Mouse (Mus musculus): ENCODE data around the gene Syt3. TPM values are rescaled to one million over a fixed set of nuclear protein-coding genes. Genes with fewer than 3 reads are reported as not detected.

Gene Syt3
- polyA plus RNA-seq (2017; shearing (Covaris generic)): not detected

- peak; percentile 90 for ATAC-seq
These were observed at the start of gene Syt3 for GRCm38 (mm10) chr7:44383980-44384715. Syt3 (plus strand) TSS chr7:44384102.

- no peak for ATAC-seq
These were observed 49.8 kb upstream of the Syt3 start for GRCm38 (mm10) chr7:44334139-44334538.

DNA sequence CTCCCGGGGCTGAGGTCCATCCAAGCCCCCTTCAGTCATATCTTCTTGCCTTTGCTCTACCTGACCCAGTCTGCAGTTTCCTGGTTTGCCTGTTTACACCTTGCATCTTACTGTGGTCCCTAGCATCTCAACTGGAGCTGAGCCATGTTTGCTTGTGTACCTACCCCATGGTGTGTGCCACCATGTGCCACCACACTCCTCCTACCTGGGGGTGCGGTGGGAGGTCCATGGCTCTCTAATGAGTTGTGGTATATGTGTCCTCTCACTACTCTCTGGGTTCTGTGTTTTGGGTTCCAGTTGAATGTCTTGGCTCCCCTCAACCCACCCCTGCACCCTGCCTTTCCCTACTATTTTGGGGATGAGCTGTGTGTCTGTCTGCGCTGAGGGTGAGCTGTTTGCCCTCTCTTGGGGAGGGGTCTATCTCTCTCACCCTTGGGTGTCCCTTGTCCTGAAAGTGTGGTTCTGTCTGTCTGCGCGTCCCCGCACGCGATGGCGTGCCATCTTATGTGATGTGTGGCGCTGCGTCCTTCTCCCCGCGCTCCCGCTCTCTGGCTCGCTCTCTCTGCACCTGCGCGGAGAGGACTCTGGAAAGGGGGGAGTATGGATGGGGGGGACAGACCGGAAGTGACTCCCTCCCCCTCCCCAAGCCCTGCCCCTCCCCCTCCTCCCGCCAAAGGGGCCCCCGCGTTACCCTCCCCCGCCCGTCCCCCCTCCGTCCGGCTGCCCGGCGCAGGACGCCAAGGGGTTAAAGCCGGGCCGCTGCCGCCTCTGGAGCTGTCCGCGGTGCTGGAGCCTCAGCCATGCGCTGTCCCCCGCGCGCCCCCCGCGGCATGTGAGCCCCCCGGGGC, 48.6 kb upstream of the Syt3 start:
- no peak for ATAC-seq

- no peak for ATAC-seq
These were observed 47.6 kb upstream of the Syt3 start for GRCm38 (mm10) chr7:44336046-44337021.

DNA sequence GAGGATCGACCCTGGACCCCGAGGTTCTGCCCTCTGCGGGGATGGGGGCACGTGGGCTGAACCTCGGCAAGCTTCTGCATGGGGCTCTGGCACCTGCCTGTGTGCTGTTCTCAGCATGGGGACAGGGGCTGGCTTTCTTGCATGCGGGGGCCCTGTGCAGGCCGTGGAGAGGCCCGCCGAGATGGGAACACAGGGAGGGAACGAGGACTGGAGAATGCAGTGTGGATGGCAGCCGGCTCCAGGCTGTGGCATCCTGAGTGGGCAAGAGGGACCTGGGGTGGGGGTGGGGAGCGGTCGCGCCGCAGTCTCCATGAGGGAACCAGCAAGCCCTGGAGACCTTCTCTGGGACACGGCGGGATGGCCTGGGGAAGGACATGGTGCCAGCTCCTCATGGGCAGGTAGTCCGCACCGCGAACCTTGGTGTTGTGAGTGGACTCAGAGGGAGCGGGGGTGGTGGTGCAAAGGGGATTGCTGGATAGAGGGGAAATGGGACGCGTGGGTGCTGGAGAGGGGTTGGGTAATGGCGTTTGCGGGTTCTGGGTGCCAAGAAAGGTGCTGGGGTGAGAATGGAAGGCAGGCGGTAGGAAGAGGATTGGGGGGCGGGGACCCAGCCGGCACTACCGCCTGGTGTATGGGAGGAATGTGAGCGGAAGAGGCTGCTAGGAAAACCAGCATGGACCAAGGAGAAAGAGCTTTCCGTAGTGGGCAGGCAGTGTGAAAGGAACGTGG, 46.6 kb upstream of the Syt3 start:
- no peak for ATAC-seq

- no peak for ATAC-seq
These were observed 43.7 kb upstream of the Syt3 start for GRCm38 (mm10) chr7:44340226-44340625.

DNA sequence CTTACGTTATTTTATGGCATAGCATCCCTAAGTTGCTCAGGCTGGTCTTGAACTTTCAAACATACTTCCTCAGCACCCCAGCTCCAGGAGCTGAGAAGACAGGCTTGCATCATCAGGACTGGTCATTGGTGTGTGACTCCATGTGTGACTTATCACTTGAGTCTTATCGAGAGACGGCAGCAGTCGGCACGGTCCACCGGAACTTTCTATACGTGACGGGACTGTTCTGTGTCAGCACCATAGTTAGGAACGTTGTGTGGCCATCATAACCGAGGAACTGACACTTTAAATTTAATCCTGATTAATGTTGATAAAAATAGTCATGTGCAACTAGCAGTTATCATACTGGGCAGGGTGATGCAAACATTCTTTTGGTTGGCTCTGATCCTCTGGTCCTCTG, 42.8 kb upstream of the Syt3 start:
- no peak for ATAC-seq

GRCm38 (mm10) chr7:44341714-44342113, 42.2 kb upstream of the Syt3 start:
- no peak for ATAC-seq

- no peak for ATAC-seq
These were observed 40.4 kb upstream of the Syt3 start for GRCm38 (mm10) chr7:44343459-44344015.

GRCm38 (mm10) chr7:44344622-44345021, 39.3 kb upstream of the Syt3 start:
- peak; percentile 84 for ATAC-seq

- ATAC-seq: no peak
These were observed 34.9 kb upstream of the Syt3 start for GRCm38 (mm10) chr7:44349043-44349442.

GRCm38 (mm10) chr7:44350957-44351711, 32.8 kb upstream of the Syt3 start:
- peak; percentile 88 for ATAC-seq

GRCm38 (mm10) chr7:44351881-44352749, 31.8 kb upstream of the Syt3 start:
- ATAC-seq: no peak

GRCm38 (mm10) chr7:44352750-44353600, 30.9 kb upstream of the Syt3 start:
- ATAC-seq: no peak

DNA sequence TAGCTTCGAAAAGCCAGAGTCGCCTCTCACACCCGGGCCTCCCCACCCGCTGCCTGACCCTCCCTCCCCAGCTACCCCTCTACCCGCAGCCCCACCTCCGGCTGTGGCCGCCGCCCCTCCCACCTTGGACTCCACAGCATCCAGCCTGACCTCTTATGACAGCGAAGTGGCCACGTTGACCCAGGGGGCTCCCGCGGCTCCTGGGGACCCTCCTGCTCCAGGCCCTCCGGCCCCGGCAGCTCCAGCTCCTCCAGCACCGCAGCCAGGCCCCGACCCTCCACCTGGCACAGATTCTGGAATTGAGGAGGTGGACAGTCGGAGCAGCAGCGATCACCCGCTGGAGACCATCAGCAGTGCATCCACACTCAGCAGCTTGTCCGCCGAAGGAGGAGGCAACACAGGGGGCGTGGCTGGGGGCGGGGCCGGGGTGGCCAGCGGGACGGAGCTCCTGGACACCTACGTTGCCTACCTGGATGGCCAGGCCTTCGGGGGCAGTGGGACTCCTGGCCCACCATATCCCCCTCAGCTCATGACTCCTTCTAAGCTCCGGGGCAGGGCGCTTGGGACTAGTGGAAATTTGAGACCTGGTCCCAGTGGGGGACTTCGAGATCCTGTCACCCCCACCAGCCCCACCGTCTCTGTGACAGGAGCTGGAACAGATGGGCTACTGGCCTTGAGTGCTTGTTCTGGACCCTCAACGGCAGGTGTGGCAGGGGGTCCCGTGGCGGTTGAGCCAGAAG, 30.1 kb upstream of the Syt3 start:
- ATAC-seq: no peak

DNA sequence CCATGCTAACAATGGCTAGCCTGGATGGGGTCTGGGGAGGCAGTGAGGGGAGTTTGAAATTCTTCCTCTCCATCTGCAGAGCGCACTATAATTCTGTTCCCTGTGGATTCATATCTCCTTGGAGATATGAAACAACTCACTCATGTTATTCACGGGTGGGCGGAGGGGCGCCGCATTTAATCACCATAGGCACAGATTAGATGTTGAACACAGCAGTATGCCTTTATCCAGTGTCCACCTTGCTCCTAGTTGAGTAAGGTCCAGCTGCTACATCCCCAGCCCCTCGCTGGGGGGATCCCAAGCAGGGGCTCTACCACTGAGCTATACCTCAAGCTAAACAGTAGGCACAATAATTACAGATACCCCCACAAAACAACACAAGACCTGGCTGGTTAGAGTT, 28.5 kb upstream of the Syt3 start:
- no peak for ATAC-seq

GRCm38 (mm10) chr7:44356590-44357481, 27.1 kb upstream of the Syt3 start:
- ATAC-seq: no peak
